Mouse (Mus musculus) CD4-positive, CD25-positive, alpha-beta regulatory T cell, adult 2 months (primary cell): ENCODE results near the gene Olfr53.
"Not testable (repeated sequence)": the region's sequence is repeated elsewhere in the genome, so short reads cannot be mapped to it uniquely, and the experiment has no call there.

Experiments used
- DNase-seq: peaks from one replicate; pipeline ENCODE4 v3.0.0-alpha.2; 2012; ENCODE audit warnings: low read depth, low spot score

The Olfr53 gene

GRCm38 (mm10) chr7:140646152-140646551, at the start of gene Olfr53:
Gene Olfr53 (plus strand): TSS chr7:140646452.
- DNase-seq = no peak

DNA sequence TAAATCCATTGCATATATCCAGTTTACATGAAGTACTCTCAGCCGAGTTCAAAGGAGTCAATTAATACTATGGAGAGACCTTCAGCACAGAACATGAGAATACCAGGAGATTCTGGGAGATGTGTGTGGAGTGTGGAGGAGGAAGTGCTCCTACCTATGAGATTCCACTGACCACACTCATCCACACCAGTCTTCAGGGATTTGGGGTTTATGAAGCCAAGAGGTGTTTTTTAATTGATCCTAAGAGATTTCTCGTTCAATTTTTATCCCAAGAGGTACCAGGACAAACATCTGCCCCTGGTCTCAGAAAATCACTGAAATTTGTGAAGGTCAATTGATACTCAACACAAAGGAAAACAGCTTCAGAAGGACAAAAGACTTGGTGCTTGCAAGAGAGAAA, 45.3 kb upstream of the Olfr53 start, which contains the start of gene Olfr46:
Gene Olfr46, plus strand, starts transcription at position 301 of the 400 bp plus-strand sequence.
- not testable (repeated sequence) for DNase-seq

- DNase-seq = not testable (repeated sequence)
Measured at GRCm38 (mm10) chr7:140628670-140629069, 17.6 kb upstream of the Olfr53 start, which contains the start of gene Olfr61. Gene Olfr61 (plus strand): TSS chr7:140628970.

DNA sequence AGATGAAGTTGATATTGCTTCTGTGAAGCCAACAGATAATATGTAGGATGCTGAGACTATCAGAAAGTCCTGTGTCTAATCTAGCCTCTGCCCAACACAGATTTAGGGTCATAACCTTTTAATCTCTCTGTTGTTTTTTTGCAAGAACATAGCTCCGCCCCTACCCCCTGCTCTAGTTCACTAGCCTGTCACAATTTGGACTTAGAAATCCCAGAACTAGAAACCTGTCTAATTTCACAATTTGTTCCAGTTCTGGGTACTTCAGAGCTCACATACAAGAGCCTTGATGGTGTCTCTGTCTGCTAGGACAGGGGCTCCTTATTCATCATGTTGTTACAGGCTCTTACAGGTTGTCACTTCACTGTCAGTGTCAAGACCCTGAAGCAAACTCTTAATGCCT, 15.7 kb upstream of the Olfr53 start:
- DNase-seq = no peak

DNA sequence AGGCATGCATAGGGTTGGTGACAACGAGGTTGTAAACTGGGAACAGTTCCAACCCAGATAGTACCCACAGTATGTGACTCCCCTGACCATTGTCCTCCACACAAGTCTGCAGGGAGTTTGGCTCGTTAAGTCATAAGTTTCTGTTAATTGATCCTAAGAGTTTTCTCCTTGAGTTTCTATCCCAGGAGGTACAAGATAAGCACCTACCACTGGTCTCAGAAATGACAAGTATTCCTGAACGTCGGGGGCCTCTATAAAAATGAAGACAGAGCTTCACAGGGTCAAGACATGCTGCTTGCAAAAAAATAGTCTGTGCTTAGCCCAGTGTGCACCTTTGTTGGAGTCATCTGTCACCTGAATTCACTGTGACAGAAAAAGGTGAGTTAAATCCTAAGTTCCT, 13.4 kb downstream of the Olfr53 start, which contains the start of gene Olfr539:
Gene Olfr539, plus strand, starts transcription at position 301 of the 400 bp plus-strand sequence.
- DNase-seq = no peak

- not testable (repeated sequence) for DNase-seq
Measured at GRCm38 (mm10) chr7:140670693-140671092, 24.4 kb downstream of the Olfr53 start.

DNA sequence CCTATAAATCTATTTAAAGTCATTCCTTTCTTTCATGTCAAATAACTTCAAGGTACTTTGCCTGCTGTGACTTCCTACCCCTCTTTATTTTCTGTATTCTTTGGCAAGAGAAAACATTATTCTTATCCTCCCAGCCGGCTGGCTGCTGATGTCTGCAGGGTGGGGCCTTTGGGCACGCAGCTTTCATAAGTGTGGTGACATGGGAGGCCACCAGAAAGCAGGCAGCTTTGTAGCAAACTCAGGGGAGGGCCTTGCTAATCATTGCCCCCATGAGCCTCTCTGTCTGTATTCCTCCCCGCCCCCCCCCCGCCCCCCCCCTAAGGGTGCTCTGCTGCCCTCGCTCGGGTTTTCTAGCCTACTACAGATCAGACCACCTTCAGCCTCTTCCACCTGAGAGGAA, 29.6 kb downstream of the Olfr53 start:
- no peak for DNase-seq

GRCm38 (mm10) chr7:140679591-140679990, 33.3 kb downstream of the Olfr53 start:
- not testable (repeated sequence) for DNase-seq

- DNase-seq = no peak
Measured at GRCm38 (mm10) chr7:140681651-140682050, 35.4 kb downstream of the Olfr53 start, which contains the start of gene Olfr45. Gene Olfr45 (plus strand): TSS chr7:140681951.

- no peak for DNase-seq
Measured at GRCm38 (mm10) chr7:140696967-140697366, 50.7 kb downstream of the Olfr53 start, which contains the start of gene Olfr541. Gene Olfr541 (plus strand): TSS chr7:140697267.
